Comparison of ENCODE assay signal across 37 mouse cellular contexts in the genomic region with DNA sequence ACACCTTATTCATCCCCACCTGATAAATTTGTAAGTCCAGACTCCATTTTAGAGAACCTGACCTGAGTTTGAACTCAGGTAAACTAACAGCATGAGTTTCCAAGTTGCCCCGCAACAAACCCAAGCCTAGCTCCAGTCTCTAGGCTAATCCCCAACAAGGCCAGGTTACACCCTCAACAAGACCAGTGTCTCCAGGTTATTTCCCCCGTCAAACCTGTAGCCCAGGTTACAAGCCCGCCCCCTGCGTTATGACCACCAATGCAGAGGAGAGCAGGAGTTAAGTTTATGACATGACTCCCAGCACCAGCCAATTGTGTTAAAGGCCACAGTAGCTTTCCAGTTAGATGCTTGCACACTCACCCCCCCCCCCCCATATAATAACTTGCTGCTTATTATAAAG. TPM values are rescaled to one million over a fixed set of nuclear protein-coding genes. Genes with fewer than 3 reads are reported as not detected.
"Had no signal": no experiment of that assay in that cellular context is flagged by ENCODE, and none has a peak within 500 bp of the region (broad histone marks: within the 10 kb centered on the region; RNA-seq: fewer than 3 reads in every experiment).

No protein-coding gene starts in this region.

- H3K9me3 ChIP-seq: heart, embryonic 13.5 days; heart, embryonic 15.5 days; hindbrain, embryonic 13.5 days; hindbrain, embryonic 15.5 days; intestine, embryonic 15.5 days; limb, embryonic 10.5 days; liver, embryonic 13.5 days; liver, embryonic 15.5 days had no signal

- H3K4me3 ChIP-seq: heart, adult 2 months; heart, embryonic 13.5 days; heart, embryonic 15.5 days; hindbrain, embryonic 13.5 days; hindbrain, embryonic 15.5 days; intestine, embryonic 15.5 days; layer of hippocampus, adult 2 months; left cerebral cortex, adult 2 months; limb, embryonic 10.5 days; limb, embryonic 12.5 days; liver, embryonic 13.5 days; liver, embryonic 15.5 days had no signal

- DNase-seq: gastrocnemius, postnatal 14 days; gastrocnemius, postnatal 36 days; heart, adult 11 months; heart, adult 2 months; heart, postnatal 14 days; heart, postnatal 36 days; kidney, adult 11 months; kidney, adult 8-10 months; kidney, postnatal 10 days; kidney, postnatal 25 days; kidney, postnatal 4 days; liver; liver, embryonic 13.5 days had no signal

- H3K27ac ChIP-seq: heart, adult 2 months; heart, embryonic 13.5 days; heart, embryonic 15.5 days; hindbrain, embryonic 13.5 days; hindbrain, embryonic 15.5 days; intestine, embryonic 15.5 days; layer of hippocampus, adult 2 months; left cerebral cortex, adult 2 months; limb, embryonic 10.5 days; limb, embryonic 12.5 days; liver, embryonic 13.5 days; liver, embryonic 15.5 days had no signal

- H3K9ac ChIP-seq: heart, embryonic 13.5 days; heart, embryonic 15.5 days; hindbrain, embryonic 13.5 days; hindbrain, embryonic 15.5 days; intestine, embryonic 15.5 days; limb, embryonic 12.5 days; liver, embryonic 13.5 days; liver, embryonic 15.5 days had no signal

- H3K36me3 ChIP-seq: heart, embryonic 13.5 days; heart, embryonic 15.5 days; hindbrain, embryonic 15.5 days; intestine, embryonic 15.5 days; limb, embryonic 10.5 days; limb, embryonic 12.5 days; liver, embryonic 13.5 days; liver, embryonic 15.5 days had no signal

- H3K27me3 ChIP-seq: heart, embryonic 13.5 days; heart, embryonic 15.5 days; hindbrain, embryonic 13.5 days; hindbrain, embryonic 15.5 days; intestine, embryonic 15.5 days; limb, embryonic 12.5 days; liver, embryonic 13.5 days; liver, embryonic 15.5 days had no signal

- ATAC-seq: hindbrain, postnatal 0 days; intestine, embryonic 15.5 days had no signal

- H3K4me1 ChIP-seq: heart, embryonic 13.5 days; intestine, embryonic 15.5 days; limb, embryonic 10.5 days had no signal

- H3K4me2 ChIP-seq: heart, embryonic 11.5 days; heart, embryonic 13.5 days; heart, embryonic 15.5 days; hindbrain, embryonic 13.5 days; hindbrain, embryonic 15.5 days; intestine, embryonic 15.5 days; limb, embryonic 12.5 days; liver, embryonic 11.5 days; liver, embryonic 13.5 days; liver, embryonic 15.5 days had no signal

RNA-seq across cellular contexts. Expression of a gene that starts 10.2 kb away (rescaled TPM):
- total RNA-seq: gastrocnemius, adult 18-20 months; gastrocnemius, adult 8-10 months; gastrocnemius, postnatal 14 days; gastrocnemius, postnatal 36 days; heart, adult 2 months; heart, postnatal 14 days; heart, postnatal 36 days; hematopoietic stem cell, adult 5-6 weeks; layer of hippocampus, adult 2 months; layer of hippocampus, postnatal 10 days; layer of hippocampus, postnatal 25 days; left cerebral cortex, adult 2 months; left cerebral cortex, postnatal 14 days; left cerebral cortex, postnatal 36 days had no signal
- polyA plus RNA-seq: heart, embryonic 11.5 days; heart, embryonic 13.5 days; heart, embryonic 15.5 days; heart, postnatal 0 days; hindbrain, embryonic 11.5 days; hindbrain, embryonic 13.5 days; hindbrain, embryonic 15.5 days; hindbrain, postnatal 0 days; intestine, embryonic 15.5 days; kidney, embryonic 14.5 days; kidney, embryonic 16.5 days; limb, embryonic 10.5 days; limb, embryonic 12.5 days; liver, embryonic 11.5 days; liver, embryonic 13.5 days; liver, embryonic 15.5 days had no signal

RNA-seq across cellular contexts. Expression of a gene that starts 44.8 kb away (rescaled TPM):
- total RNA-seq: hematopoietic stem cell, adult 5-6 weeks had no signal
